Mouse (Mus musculus): Measurements from ENCODE around the gene Poc1a. TPM values are rescaled to one million over a fixed set of nuclear protein-coding genes. Genes with fewer than 3 reads are reported as not detected.
A peak's percentile ranks its signal among the peaks of the same experiment; 100 is the strongest.

Gene Poc1a
- total RNA-seq (2014; rRNA removed) (9.3 and 9.8 TPM in 2 replicates), polyA plus RNA-seq (2015; fragmentation: Nextera tagmentation; extraction: Ambion mirVana) (9.2 and 10.8 TPM in 2 replicates)

DNA sequence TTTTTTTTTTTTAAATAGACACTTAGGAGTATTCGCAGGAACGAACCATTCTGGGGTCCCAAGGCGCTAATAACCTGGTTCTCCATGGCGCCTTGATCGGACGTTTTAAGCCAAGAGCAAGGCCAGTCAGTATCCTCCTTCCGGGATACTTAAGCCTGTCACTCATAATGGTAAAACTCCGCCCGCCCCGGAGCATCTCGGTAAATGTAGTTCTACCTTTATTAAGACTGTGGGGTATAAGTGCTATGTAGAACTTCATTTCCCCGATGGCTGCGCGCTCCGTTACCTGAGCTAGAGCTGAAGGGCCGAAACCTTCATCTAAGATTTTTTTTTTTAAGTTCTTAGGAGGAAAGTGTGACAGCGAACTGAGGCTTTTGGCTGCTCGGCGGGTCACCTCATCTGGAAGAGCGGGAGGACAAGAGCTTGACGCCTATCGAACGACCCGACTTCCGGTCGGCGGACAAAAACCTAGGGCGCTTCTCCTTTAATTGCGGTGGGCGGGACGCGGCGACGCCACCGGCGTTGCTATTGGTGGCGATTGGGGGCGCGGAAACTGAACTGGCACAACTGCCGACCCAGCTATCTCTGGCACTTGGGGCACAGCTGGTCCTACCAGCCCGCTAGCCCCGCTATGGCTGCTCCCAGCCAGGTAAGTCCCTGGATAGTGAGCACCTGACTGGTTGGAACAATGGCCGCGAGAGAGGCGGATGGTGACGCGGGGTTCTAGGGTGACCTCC is at the start of gene Poc1a:
Gene Poc1a, plus strand, starts transcription at position 254 of the 737 bp plus-strand sequence.
- peak within 1 kb of the TSS; percentile 78 for H3K4me2 ChIP-seq (ENCODE audit: low read depth, low read length)
- 0 out of 2 replicates have a peak, but pooled peaks cover 4% of the 10 kb centered on the region for H3K36me3 ChIP-seq (ENCODE audit: insufficient read depth, low read length)
- peak within 1 kb of the TSS; percentile 43 for H3K4me3 ChIP-seq (ENCODE audit: low read length)
- peak; percentile 97 for ATAC-seq
- H3K27me3 ChIP-seq (ENCODE audit: insufficient read depth, low read length) = no peaks in the 10 kb centered on the region
- DNase-seq (ENCODE audit: low spot score) = peak; percentile 96
- peak within 1 kb of the TSS; percentile 62 for H3K9ac ChIP-seq (replicated peaks; ENCODE audit: low read length)
- H3K27ac ChIP-seq = peak within 1 kb of the TSS; percentile 76
- H3K4me1 ChIP-seq (ENCODE audit: insufficient read depth, low read length) = peaks cover 4% of the 10 kb centered on the region; the same call in 1 of the 2 replicates
- no peak for TF ChIP-seq CTCF (IDR thresholded peaks at IDR 0.05; ENCODE audit: low read depth)
- under 1% methylated on average over 47 of the region's 47 CpGs for WGBS
- no peaks in the 10 kb centered on the region for H3K9me3 ChIP-seq (ENCODE audit: low read length)

DNA sequence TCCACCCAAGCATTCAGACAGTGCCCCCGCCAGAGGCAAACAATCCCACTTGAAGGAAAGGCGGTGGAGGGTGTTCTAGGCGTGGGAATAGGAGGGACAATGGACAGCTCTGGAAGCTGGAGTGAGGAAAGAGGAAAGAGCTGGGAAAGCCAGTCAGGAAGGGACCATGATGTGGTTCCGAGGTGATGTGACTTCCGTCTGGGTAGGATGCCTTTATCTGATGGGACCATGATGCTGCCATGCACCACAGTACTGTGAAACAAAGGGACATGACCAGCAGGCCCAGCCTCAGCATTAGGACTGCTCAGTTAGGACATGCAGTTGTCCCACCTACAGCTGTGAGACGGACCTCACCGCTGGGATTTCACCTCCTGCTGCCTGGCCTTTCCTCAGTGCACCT is 49.6 kb upstream of the Poc1a start:
- Histone ChIP-seq H3K9ac (replicated peaks; ENCODE audit: low read length) (no peak overlapping the region), H3K4me2 (ENCODE audit: low read depth, low read length) (no peak overlapping the region), H3K4me1 (ENCODE audit: insufficient read depth, low read length) (peaks cover 3% of the 10 kb centered on the region; the same call in 1 of the 2 replicates), H3K4me3 (ENCODE audit: low read length) (no peak overlapping the region), H3K27ac (no peak overlapping the region), H3K27me3 (ENCODE audit: insufficient read depth, low read length) (no peaks in the 10 kb centered on the region), H3K9me3 (ENCODE audit: low read length) (no peaks in the 10 kb centered on the region), H3K36me3 (ENCODE audit: insufficient read depth, low read length) (peaks cover 28% of the 10 kb centered on the region)
- 76% methylated on average over 7 of the region's 7 CpGs for WGBS
- ATAC-seq (no peak), DNase-seq (ENCODE audit: low spot score) (no peak)
- no peak for TF ChIP-seq CTCF (IDR thresholded peaks at IDR 0.05; ENCODE audit: low read depth)

DNA sequence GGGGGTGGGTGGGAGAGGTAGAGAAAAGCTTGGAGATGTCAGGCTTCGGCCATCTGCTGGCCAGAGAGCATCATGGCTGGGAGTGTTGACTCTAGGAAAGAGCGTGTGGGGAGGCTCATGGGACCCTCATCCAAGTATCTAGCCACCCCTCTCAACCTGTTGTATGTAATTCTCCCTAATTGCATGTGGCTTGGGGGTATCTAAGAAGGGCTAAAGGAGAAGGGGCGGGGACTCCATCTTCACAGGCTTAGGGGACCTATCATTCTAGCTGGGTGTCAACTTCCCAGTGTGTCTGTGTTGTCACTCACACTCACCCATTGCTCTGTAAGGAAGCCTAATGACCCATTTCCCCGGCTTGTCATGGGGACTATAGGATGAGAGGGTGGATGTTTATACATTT is 49.0 kb upstream of the Poc1a start:
- H3K4me3 ChIP-seq (ENCODE audit: low read length) = no peak overlapping the region
- H3K4me1 ChIP-seq (ENCODE audit: insufficient read depth, low read length) = no peaks in the 10 kb centered on the region
- no peaks in the 10 kb centered on the region for H3K27me3 ChIP-seq (ENCODE audit: insufficient read depth, low read length)
- H3K9me3 ChIP-seq (ENCODE audit: low read length) = no peaks in the 10 kb centered on the region
- ATAC-seq (no peak), DNase-seq (ENCODE audit: low spot score) (no peak)
- peaks cover 33% of the 10 kb centered on the region for H3K36me3 ChIP-seq (ENCODE audit: insufficient read depth, low read length)
- H3K4me2 ChIP-seq (ENCODE audit: low read depth, low read length) = no peak overlapping the region
- 92% methylated on average over 4 of the region's 4 CpGs for WGBS
- H3K27ac ChIP-seq = no peak overlapping the region
- no peak for TF ChIP-seq CTCF (IDR thresholded peaks at IDR 0.05; ENCODE audit: low read depth)
- no peak overlapping the region for H3K9ac ChIP-seq (replicated peaks; ENCODE audit: low read length)

DNA sequence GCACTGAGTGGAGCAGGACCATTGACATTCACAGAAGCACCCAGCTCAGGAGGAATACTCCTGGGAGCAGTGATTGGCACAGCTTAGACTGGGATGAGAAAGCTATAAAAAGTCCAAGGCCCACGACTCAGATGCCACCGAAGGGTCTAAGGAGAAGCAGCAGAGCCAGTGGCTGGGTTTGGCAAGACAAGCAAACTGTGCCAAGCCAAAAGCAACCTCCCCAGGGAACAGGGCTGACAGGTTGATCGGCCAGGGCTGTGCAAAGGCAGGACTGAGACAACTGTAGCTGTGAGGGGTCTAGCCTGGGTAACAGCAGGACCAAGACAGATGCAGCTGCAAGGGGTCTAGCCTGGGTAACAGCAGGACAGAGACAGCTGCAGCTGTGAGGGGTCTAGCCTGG is 47.9 kb upstream of the Poc1a start:
- no peak for TF ChIP-seq CTCF (IDR thresholded peaks at IDR 0.05; ENCODE audit: low read depth)
- H3K27ac ChIP-seq = no peak overlapping the region
- H3K36me3 ChIP-seq (ENCODE audit: insufficient read depth, low read length) = peaks cover 45% of the 10 kb centered on the region
- DNase-seq (ENCODE audit: low spot score) = no peak
- no peak overlapping the region for H3K4me2 ChIP-seq (ENCODE audit: low read depth, low read length)
- no peak overlapping the region for H3K9ac ChIP-seq (replicated peaks; ENCODE audit: low read length)
- no peaks in the 10 kb centered on the region for H3K27me3 ChIP-seq (ENCODE audit: insufficient read depth, low read length)
- WGBS = 75% methylated on average over 3 of the region's 3 CpGs
- no peak overlapping the region for H3K4me3 ChIP-seq (ENCODE audit: low read length)
- H3K4me1 ChIP-seq (ENCODE audit: insufficient read depth, low read length) = no peaks in the 10 kb centered on the region
- no peak for ATAC-seq
- no peaks in the 10 kb centered on the region for H3K9me3 ChIP-seq (ENCODE audit: low read length)

DNA sequence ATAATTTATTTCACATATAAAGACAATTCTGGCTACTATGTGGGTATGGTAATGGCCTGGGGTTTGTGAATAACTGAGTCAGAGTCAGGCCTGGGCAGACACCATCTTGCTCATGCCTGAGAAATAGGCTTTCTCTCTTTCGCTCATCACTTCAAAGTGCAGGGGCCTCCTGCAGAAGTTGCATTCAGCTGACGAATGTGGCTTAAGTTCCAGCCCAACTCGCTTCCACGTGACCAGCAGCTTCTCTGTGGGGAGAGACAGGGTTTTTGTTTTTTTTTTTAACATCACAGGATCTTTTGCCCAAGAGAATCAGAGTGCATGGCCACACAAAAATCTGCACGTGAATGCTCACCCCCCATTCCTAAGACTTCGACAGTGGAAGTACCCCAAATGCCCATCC is 46.9 kb upstream of the Poc1a start:
- TF ChIP-seq CTCF (IDR thresholded peaks at IDR 0.05; ENCODE audit: low read depth) = no peak
- peaks cover 55% of the 10 kb centered on the region for H3K36me3 ChIP-seq (ENCODE audit: insufficient read depth, low read length)
- H3K9ac ChIP-seq (replicated peaks; ENCODE audit: low read length) = no peak overlapping the region
- no peak for ATAC-seq
- H3K4me2 ChIP-seq (ENCODE audit: low read depth, low read length) = no peak overlapping the region
- H3K4me3 ChIP-seq (ENCODE audit: low read length) = no peak overlapping the region
- H3K27me3 ChIP-seq (ENCODE audit: insufficient read depth, low read length) = no peaks in the 10 kb centered on the region
- H3K9me3 ChIP-seq (ENCODE audit: low read length) = no peaks in the 10 kb centered on the region
- no peak overlapping the region for H3K27ac ChIP-seq
- H3K4me1 ChIP-seq (ENCODE audit: insufficient read depth, low read length) = no peaks in the 10 kb centered on the region
- DNase-seq (ENCODE audit: low spot score) = no peak
- 77% methylated on average over 6 of the region's 6 CpGs for WGBS

DNA sequence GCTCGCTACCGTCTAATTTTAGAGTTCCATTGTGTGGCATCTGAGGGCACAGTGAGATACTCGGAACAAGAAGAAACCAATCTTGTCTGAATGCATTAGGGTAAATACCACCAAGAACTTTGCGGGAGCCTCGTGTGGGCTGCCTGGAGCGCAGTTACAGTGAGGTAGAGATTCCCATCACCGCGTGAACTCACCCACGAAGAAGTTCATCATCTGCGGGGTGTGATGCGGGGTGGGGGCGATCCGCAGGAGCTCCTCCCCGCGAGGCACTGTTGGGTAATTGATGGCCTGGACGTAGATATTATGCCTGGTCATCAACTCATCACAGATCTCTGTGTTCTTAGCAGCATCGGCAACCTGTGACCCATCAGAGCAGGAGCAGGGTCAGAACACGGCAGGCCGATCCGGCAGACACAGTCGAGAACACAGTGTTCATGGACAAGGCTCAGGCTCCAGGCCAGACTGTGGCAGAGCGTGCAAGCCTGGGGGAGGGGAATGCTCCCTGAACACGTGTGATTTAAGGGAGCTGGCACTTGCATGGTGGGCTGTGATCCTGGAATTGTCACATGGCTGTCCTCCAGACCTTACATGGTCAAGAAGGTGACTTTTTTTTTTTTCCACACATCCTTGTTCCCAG is 45.5 kb upstream of the Poc1a start:
- Histone ChIP-seq H3K27ac (no peak overlapping the region), H3K9me3 (ENCODE audit: low read length) (no peaks in the 10 kb centered on the region), H3K36me3 (ENCODE audit: insufficient read depth, low read length) (peaks cover 66% of the 10 kb centered on the region), H3K4me3 (ENCODE audit: low read length) (no peak overlapping the region), H3K4me1 (ENCODE audit: insufficient read depth, low read length) (no peaks in the 10 kb centered on the region), H3K9ac (replicated peaks; ENCODE audit: low read length) (no peak overlapping the region), H3K27me3 (ENCODE audit: insufficient read depth, low read length) (no peaks in the 10 kb centered on the region), H3K4me2 (ENCODE audit: low read depth, low read length) (no peak overlapping the region)
- DNase-seq (ENCODE audit: low spot score) = no peak
- ATAC-seq = no peak
- TF ChIP-seq CTCF (IDR thresholded peaks at IDR 0.05; ENCODE audit: low read depth) = no peak
- WGBS = 85% methylated on average over 23 of the region's 23 CpGs
